Mouse (Mus musculus): ENCODE data around the gene 2310011J03Rik. TPM values are rescaled to one million over a fixed set of nuclear protein-coding genes. Genes with fewer than 3 reads are reported as not detected.

2310011J03Rik gene
- polyA plus RNA-seq, 1 experiment from 2014 or later = 27.4 TPM

DNA sequence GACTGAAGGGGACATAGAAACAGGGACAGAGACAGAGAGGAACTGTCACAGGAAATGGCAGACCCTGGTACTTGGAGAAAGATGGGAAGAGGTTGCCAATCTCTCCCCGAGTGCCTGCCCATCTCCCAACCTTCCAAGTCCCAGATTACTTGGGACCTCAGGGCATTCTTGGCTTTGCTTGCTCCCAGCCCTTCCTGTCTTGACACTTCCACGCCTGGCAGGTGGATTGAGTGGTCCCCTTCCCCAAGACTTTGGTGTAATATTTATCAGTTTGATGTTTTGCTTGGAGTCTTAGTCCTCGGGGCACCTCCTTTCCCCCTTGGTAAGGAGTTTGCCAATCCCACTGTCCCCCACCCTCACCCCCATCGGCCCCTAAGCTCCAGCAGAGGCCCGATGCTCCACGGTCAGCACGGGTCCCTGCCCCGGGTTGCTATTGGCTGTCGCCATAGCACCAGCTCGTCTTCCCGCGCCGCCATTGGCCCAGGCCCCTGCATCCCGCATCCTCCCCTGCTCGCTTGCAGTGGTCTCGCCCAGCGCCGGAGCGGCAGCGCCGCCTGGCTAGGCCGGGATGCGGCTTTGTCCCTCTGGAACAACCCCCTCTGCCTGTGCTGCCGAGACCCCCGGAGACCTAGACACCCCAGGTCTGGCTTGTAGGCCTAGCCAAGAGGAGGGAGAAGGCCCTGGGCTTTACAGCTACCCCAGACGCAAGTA lies 21.6 kb downstream of the 2310011J03Rik start:
- 8% methylated on average over 26 of the region's 26 CpGs for WGBS (ENCODE audit: insufficient replicate concordance)
- no peak overlapping the region for H3K9ac ChIP-seq (replicated peaks)
- H3K4me1 ChIP-seq (ENCODE audit: insufficient read depth) = peaks cover 16% of the 10 kb centered on the region
- H3K9me3 ChIP-seq (ENCODE audit: low read length) = no peaks in the 10 kb centered on the region
- peaks cover 11% of the 10 kb centered on the region for H3K36me3 ChIP-seq (replicated peaks; ENCODE audit: insufficient read depth, low read length)
- H3K27ac ChIP-seq (ENCODE audit: low read depth) = no peak overlapping the region
- DNase-seq (no peak), ATAC-seq (no peak)
- TF ChIP-seq CTCF (IDR thresholded peaks at IDR 0.05; ENCODE audit: low read depth) = no peak
- no peak for TF ChIP-seq EP300 (IDR thresholded peaks at IDR 0.05; ENCODE audit: low read depth)
- H3K27me3 ChIP-seq (ENCODE audit: insufficient read depth, low read length) = peaks cover 61% of the 10 kb centered on the region
- no peak overlapping the region for H3K4me2 ChIP-seq (ENCODE audit: low read depth, low read length)
- H3K4me3 ChIP-seq (ENCODE audit: low read depth, low read length) = no peak overlapping the region

GRCm38 (mm10) chr10:80297526-80298133 lies 22.7 kb downstream of the 2310011J03Rik start:
- TF ChIP-seq EP300 (IDR thresholded peaks at IDR 0.05; ENCODE audit: low read depth) (no peak), CTCF (IDR thresholded peaks at IDR 0.05; ENCODE audit: low read depth) (no peak)
- Histone ChIP-seq H3K4me1 (ENCODE audit: insufficient read depth) (peaks cover 23% of the 10 kb centered on the region), H3K4me2 (ENCODE audit: low read depth, low read length) (no peak overlapping the region), H3K27me3 (ENCODE audit: insufficient read depth, low read length) (peaks cover 59% of the 10 kb centered on the region), H3K27ac (ENCODE audit: low read depth) (no peak overlapping the region), H3K9ac (replicated peaks) (no peak overlapping the region), H3K4me3 (ENCODE audit: low read depth, low read length) (no peak overlapping the region), H3K36me3 (replicated peaks; ENCODE audit: insufficient read depth, low read length) (peaks cover 11% of the 10 kb centered on the region), H3K9me3 (ENCODE audit: low read length) (no peaks in the 10 kb centered on the region)
- ATAC-seq (no peak), DNase-seq (no peak)
- 54% methylated on average over 8 of the region's 8 CpGs for WGBS (ENCODE audit: insufficient replicate concordance)

DNA sequence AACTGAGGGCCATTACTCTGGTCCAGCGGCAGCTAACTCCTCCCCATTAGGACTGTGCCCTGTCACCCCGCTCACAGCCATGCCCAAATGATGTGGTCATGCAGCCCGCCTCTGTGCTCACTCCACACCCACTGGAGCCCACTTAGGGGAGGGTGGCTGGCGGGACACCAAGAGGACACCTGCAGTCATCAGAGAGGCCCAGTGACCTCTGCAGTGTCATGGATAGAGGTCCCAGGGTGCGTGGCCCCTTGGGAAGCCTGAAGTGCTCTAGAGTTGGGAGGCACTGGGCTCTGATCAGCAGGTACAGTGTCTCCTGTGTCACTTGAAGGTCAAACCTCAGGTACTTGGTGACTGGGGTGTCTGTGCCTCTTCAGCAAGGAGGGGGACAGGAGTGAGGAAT lies 23.5 kb downstream of the 2310011J03Rik start:
- no peak overlapping the region for H3K4me2 ChIP-seq (ENCODE audit: low read depth, low read length)
- H3K27me3 ChIP-seq (ENCODE audit: insufficient read depth, low read length) = peaks cover 56% of the 10 kb centered on the region

DNA sequence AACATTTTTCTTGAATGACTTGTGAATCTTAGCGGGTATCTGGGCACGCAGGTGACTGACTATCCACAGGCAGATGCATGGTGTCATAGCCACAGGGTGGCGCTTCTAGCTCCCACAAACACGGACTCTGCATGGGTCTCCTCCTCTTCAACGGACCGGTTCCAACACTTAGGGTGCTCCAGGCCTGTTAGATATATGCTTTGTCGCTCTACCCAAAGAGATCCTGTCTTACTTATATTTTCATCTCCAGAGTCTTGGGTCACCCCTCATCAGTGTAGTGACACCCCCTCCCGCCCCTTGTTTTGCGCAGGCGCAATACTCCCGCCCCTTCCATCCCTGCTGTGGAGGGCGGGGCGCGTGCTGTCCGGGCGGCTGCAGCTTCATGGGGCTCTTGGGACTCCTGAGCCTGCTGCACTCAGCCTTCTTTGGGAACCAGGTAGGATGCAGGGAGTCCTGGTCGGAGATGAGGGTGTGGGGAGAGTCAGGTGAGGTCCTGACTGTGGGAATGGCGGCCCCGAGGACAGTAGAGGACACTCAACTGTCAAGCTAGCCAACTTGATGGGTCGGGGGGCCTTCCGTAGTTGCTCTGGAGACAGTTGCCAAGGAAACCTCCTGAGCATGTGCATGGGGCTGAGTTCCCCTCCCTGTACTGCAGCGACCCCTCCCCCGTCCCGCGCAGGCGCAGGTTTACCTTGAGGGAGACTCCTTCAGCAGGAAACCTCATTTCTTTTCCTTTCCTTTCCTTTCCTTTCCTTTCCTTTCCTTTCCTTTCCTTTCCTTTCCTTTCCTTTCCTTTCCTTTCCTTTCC lies 24.5 kb downstream of the 2310011J03Rik start, which contains the start of gene Apc2:
Gene Apc2, plus strand, starts transcription at position 360 of the 808 bp plus-strand sequence.
- H3K9me3 ChIP-seq (ENCODE audit: low read length) = no peaks in the 10 kb centered on the region
- H3K4me2 ChIP-seq (ENCODE audit: low read depth, low read length) = peak within 1 kb of the TSS; percentile 69
- peak within 1 kb of the TSS; percentile 34 for H3K4me3 ChIP-seq (ENCODE audit: low read depth, low read length)
- H3K9ac ChIP-seq (replicated peaks) = peak within 1 kb of the TSS; percentile 53
- H3K36me3 ChIP-seq (replicated peaks; ENCODE audit: insufficient read depth, low read length) = peaks cover 11% of the 10 kb centered on the region
- peaks cover 46% of the 10 kb centered on the region for H3K27me3 ChIP-seq (ENCODE audit: insufficient read depth, low read length)
- WGBS (ENCODE audit: insufficient replicate concordance) = 5% methylated on average over 26 of the region's 26 CpGs
- peaks cover 16% of the 10 kb centered on the region for H3K4me1 ChIP-seq (ENCODE audit: insufficient read depth)
- peak; percentile 79 for DNase-seq
- peak; percentile 38 for ATAC-seq
- no peak within 1 kb of the TSS for H3K27ac ChIP-seq (ENCODE audit: low read depth)
- TF ChIP-seq CTCF (IDR thresholded peaks at IDR 0.05; ENCODE audit: low read depth) (peak; percentile 83), EP300 (IDR thresholded peaks at IDR 0.05; ENCODE audit: low read depth) (no peak)

More for the DNA sequence above, 23.5 kb downstream of the 2310011J03Rik start:
- H3K9me3 ChIP-seq (ENCODE audit: low read length) = no peaks in the 10 kb centered on the region
- peaks cover 18% of the 10 kb centered on the region for H3K4me1 ChIP-seq (ENCODE audit: insufficient read depth)
- 78% methylated on average over 5 of the region's 5 CpGs for WGBS (ENCODE audit: insufficient replicate concordance)
- no peak overlapping the region for H3K27ac ChIP-seq (ENCODE audit: low read depth)
- no peak for ATAC-seq
- H3K9ac ChIP-seq (replicated peaks) = no peak overlapping the region
- H3K4me3 ChIP-seq (ENCODE audit: low read depth, low read length) = no peak overlapping the region
- no peak for DNase-seq
- peaks cover 11% of the 10 kb centered on the region for H3K36me3 ChIP-seq (replicated peaks; ENCODE audit: insufficient read depth, low read length)
- no peak for TF ChIP-seq EP300 (IDR thresholded peaks at IDR 0.05; ENCODE audit: low read depth)
- no peak for TF ChIP-seq CTCF (IDR thresholded peaks at IDR 0.05; ENCODE audit: low read depth)

DNA sequence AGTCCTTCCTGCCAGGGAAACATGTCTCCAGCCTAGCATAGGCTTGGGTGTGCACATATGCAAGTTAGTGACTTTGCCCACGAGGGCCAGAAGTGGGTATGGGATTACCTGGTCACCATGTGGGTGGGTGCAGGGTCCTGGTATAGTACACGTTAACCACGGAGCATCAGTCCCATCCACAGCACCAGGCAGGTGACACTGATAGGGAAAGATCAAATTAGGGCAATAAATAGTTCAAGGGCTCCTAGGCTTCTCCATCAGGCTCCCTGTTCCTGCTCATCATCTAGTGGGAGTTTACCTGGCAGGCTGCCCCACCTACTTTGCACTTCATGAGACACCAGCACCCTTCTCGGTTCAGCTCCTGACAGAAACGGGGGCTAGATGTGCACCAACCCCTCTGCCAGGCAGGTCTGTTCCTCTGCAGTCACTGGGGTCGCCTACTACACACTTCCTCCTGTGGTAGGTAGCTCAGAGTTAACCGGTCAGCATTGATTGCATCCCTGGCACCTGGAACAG lies 25.5 kb downstream of the 2310011J03Rik start:
- ATAC-seq = no peak
- no peak overlapping the region for H3K27ac ChIP-seq (ENCODE audit: low read depth)

GRCm38 (mm10) chr10:80294311-80294710 lies 26.0 kb downstream of the 2310011J03Rik start:
- peaks cover 31% of the 10 kb centered on the region for H3K27me3 ChIP-seq (ENCODE audit: insufficient read depth, low read length)
- DNase-seq (no peak), ATAC-seq (no peak)
- peaks cover 11% of the 10 kb centered on the region for H3K36me3 ChIP-seq (replicated peaks; ENCODE audit: insufficient read depth, low read length)
- H3K9ac ChIP-seq (replicated peaks) = no peak overlapping the region
- TF ChIP-seq CTCF (IDR thresholded peaks at IDR 0.05; ENCODE audit: low read depth) = no peak
- TF ChIP-seq EP300 (IDR thresholded peaks at IDR 0.05; ENCODE audit: low read depth) = no peak
- no peaks in the 10 kb centered on the region for H3K9me3 ChIP-seq (ENCODE audit: low read length)
- no peak overlapping the region for H3K4me3 ChIP-seq (ENCODE audit: low read depth, low read length)
- no peak overlapping the region for H3K4me2 ChIP-seq (ENCODE audit: low read depth, low read length)
- peaks cover 16% of the 10 kb centered on the region for H3K4me1 ChIP-seq (ENCODE audit: insufficient read depth)
- 84% methylated on average over 4 of the region's 4 CpGs for WGBS (ENCODE audit: insufficient replicate concordance)
- no peak overlapping the region for H3K27ac ChIP-seq (ENCODE audit: low read depth)

More for the DNA sequence above, 25.5 kb downstream of the 2310011J03Rik start:
- 49% methylated on average over 7 of the region's 7 CpGs for WGBS (ENCODE audit: insufficient replicate concordance)
- Histone ChIP-seq H3K27me3 (ENCODE audit: insufficient read depth, low read length) (peaks cover 36% of the 10 kb centered on the region), H3K4me3 (ENCODE audit: low read depth, low read length) (no peak overlapping the region), H3K36me3 (replicated peaks; ENCODE audit: insufficient read depth, low read length) (peaks cover 11% of the 10 kb centered on the region), H3K4me1 (ENCODE audit: insufficient read depth) (peaks cover 16% of the 10 kb centered on the region), H3K9me3 (ENCODE audit: low read length) (no peaks in the 10 kb centered on the region), H3K9ac (replicated peaks) (no peak overlapping the region), H3K4me2 (ENCODE audit: low read depth, low read length) (no peak overlapping the region)
- no peak for DNase-seq
- TF ChIP-seq EP300 (IDR thresholded peaks at IDR 0.05; ENCODE audit: low read depth) (no peak), CTCF (IDR thresholded peaks at IDR 0.05; ENCODE audit: low read depth) (no peak)
